Mouse (Mus musculus): ENCODE measurements around the gene Angptl1.

Angptl1 gene

GRCm38 (mm10) chr1:156870616-156871015, 32.3 kb downstream of the Angptl1 start:
- DNase-seq (ENCODE audit: low spot score in 2 of 2): no peak

GRCm38 (mm10) chr1:156884782-156885181, 46.4 kb downstream of the Angptl1 start:
- DNase-seq (ENCODE audit: low spot score in 2 of 2): no peak

DNA sequence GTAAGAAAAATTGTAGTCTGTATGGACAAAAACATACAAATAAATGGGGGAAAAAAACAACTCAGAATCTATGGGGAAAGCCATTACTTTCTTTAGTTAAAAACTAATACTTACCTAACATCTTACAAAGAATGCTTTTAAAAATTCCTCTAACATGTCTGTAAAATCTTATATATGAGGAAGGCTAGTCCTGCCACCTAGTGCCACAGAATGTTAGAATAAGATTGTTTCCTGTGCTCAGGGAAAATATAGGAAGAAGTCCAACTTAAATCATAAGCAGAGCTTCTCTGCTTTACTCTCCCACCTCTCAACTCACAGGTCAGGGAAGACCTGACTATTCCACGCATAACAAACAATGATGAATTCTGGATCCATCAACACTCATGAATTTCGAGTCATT, 47.5 kb downstream of the Angptl1 start:
- DNase-seq (ENCODE audit: low spot score in 2 of 2): no peak

DNA sequence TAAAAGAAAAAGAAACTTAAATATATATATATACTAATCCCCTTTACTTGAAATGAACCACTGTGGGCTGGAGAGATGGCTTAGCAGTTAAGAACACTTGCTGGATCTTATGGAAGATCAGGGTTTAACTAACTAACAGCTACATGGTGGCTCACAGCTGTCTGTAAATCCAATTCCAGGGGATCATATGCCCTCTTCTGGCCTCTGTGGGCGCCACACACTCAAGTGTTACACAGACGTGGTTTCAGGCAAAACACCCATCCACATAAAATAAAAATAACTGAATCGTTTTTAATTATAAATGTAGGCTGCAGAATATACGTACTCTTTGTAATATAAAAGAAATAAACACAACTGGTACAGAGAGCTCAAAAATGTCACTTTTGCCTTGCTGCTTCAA, 50.5 kb downstream of the Angptl1 start:
- no peak for DNase-seq (ENCODE audit: low spot score in 2 of 2)

GRCm38 (mm10) chr1:156891561-156891960, 53.2 kb downstream of the Angptl1 start:
- DNase-seq (ENCODE audit: low spot score in 2 of 2): no peak

DNA sequence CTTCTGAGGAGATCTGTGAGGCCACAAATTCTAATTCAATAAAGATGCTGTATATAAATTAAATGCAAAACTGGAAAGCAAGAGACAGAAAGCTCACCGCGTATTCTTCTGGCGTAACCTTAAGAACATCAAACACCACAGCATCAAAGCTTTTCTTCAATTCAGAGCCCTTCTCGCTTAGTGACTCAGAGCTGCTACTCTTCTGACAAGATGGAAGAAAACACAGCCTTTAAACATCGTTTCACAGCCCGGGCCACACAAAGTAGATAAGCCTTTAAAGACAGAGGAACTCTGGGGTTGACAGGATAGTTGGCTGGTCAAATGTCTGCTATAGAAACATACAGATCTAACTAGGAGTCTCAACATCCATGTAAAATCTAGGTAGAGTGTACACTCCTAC, 63.3 kb downstream of the Angptl1 start:
- no peak for DNase-seq (ENCODE audit: low spot score in 2 of 2)

DNA sequence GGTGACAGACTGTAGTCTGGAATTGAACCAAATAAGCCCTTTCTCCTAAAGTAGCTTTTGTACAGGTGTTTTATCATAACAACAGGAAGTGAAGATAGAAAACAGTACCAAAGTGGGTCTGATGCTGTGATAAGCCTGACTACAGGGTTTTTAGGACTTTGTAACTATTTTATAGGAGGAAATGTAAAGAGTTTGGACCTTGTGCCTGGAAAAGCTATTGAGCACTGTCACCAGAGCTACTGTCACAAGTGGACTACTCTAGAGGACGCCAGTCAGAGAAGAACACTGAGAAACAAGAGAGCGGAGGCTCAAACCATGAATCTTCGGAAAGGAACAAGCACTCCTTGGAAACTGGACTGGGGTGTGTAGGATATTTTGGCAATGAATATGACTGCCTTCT, 65.5 kb downstream of the Angptl1 start:
- DNase-seq (ENCODE audit: low spot score in 2 of 2): no peak

GRCm38 (mm10) chr1:156905660-156906059, 67.3 kb downstream of the Angptl1 start:
- no peak for DNase-seq (ENCODE audit: low spot score in 2 of 2)

DNA sequence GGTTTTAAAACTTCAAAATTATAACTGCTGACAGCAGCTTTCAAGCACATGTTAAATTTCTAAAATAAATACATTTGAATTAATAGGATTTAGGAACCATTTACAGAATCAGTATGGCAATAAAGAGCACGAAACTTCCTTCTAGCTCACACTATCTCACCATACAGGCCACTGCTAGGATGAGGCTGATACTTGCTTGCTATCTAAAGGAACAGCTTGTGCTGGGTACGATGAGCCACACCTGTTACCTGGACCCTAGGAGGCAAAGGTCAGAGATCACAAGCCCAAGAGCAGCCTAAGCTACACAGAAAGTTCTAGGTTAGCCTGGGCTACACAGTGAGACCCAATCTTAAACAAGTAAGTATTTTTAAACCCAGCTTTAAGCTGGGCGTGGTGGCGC, 70.9 kb downstream of the Angptl1 start:
- DNase-seq (ENCODE audit: low spot score in 2 of 2): no peak

GRCm38 (mm10) chr1:156909866-156910265, 71.5 kb downstream of the Angptl1 start:
- no peak for DNase-seq (ENCODE audit: low spot score in 2 of 2)

Measured in right cerebral cortex, postnatal 10 days (tissue).